Mouse (Mus musculus) left cerebral cortex, adult 8-10 months (tissue): ENCODE measurements around the gene Adam33. TPM values are rescaled to one million over a fixed set of nuclear protein-coding genes. Genes with fewer than 3 reads are reported as not detected.

Experiments used
- DNase-seq, 2 experiments: peaks; one replicate each; pipeline ENCODE4 v3.0.0; 2022; ENCODE audit warnings: low spot score in 2 of 2
- microRNA-seq, 2 experiments: library from miRNA; unstranded; fragments of <30 nt; microRNA quantifications; one replicate each; pipeline ENCODE4 v1.2.0; 2022
- total RNA-seq, 4 experiments: library from RNA; stranded (reverse); gene quantifications; 2 replicates each; pipeline ENCODE4 v1.2.4; 2022

Gene Adam33
- total RNA-seq, 4 experiments from 2014 or later: 7.0 to 9.8 (median 9.0) TPM

DNA sequence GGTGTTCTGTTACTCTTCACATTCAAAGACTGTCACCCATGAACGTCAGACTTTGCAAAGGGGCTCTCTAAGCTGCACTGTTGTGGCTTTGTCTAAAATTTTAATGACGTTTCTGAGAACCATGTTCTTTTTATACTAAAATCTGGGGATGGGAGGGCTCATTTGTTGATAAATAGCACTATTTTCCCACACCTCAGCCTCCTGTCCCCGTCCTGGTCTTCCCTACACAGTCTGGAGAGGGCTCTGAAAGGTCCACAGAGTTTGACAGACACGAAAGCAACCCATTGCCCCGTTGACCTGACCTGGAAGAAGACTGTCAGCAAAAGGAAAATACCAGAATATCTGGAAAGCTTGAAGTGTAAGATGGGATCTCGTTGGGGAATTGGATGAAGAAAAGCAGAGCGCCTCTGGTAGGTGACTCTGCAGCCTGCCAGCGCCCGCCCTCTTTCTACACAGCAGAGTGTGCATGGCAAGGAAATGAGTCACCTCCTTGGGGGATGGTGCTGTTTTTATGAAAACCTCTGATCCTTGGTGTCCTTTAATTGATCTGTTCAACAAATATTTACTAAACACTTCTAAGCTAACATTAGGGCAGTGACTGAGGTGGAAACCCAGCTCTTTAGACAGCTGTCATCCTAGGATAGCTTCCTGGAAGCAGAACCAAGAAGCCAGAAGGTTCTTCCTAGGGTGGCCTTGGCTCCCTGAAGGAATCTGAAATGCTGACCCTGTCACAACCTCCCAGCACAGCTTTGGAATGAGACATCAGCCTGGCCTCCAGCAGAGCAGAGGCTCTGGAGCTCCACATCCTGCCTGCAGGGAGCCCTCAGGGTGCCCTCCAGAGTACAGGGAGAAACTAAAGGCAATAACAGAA, 34.3 kb downstream of the Adam33 start:
- DNase-seq: no peak

DNA sequence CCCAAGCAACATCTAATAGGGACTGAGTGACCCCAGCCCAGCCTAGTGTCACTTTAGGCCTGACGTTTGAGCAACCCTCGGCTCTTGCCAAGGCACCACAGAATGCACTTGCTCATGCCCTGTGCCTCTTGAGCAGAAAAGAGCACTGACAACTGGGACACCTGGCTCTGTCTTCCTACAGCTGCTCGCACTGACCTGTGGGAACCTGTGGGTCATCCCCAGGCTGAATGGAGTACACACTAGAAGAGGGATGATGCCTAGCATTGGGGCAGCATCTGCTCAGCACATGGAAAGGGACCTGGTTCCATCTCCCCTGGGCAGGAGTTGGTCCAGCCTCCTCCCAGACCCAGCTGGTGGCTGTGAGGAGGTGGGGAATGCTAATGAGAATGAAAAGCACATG, 36.7 kb downstream of the Adam33 start:
- DNase-seq: no peak

DNA sequence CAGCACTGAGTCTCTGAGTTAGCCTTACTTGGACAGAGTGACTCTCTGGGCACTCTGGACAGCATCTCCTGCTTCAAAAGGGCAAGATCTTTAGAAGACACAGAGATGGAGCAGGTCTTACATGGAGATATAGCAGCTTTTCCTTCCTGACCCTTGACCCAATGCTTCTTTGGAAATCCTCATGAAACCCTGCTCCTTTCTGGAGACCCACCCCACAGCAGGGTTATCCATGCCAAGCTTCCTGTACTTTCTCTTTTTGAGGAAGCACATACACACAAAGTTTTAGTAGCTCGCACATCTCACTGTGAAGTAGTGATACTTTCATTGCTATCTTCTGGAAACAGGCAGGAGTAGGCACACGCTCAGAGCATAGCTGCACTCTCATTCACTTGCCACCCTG, 38.4 kb downstream of the Adam33 start:
- no peak for DNase-seq

DNA sequence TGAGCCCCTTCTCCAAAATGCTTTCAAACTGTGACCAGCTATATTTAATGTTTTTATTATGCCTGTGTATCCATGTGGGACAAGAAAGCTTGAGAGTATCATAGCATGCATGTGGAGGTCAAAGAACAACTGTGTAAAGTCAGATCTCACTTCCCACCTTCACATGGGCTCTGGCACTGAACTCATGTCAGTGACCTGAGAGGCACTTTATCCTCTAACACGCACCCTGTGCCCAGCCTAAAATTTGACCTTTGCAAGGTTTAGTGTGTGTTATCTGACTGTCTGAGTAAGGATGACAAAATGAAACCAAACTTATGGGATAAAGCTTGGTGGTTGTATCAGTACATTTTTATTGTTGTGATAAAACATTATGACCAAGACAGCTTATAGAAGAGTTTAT, 53.0 kb downstream of the Adam33 start:
- DNase-seq: no peak

DNA sequence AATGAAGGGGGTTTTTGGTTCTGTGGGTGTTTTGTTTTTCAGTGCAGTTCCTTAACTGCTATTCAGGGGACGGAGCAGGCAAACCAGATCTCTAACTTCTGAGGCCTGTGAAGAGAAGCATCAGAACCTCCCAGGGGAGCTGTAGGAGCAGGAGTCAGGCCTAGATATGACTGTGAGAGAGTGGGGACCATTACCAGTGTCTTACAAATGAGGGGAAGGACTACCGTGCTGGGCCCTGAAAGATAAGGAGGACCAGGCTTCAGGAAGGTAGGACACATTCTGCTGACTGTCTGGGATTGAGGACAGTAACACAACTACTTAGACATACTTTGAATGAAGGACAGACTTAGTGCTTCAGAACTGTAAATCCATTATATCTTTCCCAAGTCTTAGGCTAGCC, 54.5 kb downstream of the Adam33 start:
- no peak for DNase-seq

Small RNA genes lying within 50 kb of the gene (microRNA-seq; reads per million reads assigned to microRNA genes)
- 0 reads per million in 2 experiments for gene Mir6973b

Other genes with a start within 250 kb of the Adam33 start
- 10 to 100 TPM; 79.2 to 90.2 (median 83.6) TPM for gene 4930402H24Rik, start 157.4 kb downstream of the Adam33 start, total RNA-seq
- 100 to 1,000 TPM; 104 to 115 (median 108) TPM for gene Atrn, start 157.3 kb downstream of the Adam33 start, total RNA-seq
- gene Gfra4, start 20.7 kb downstream of the Adam33 start, total RNA-seq: 10 to 100 TPM; 52.6 to 58.6 (median 55.9) TPM
- under 1 TPM; 0.46 to 0.65 (median 0.64) TPM for gene Siglec1, start 23.0 kb upstream of the Adam33 start, total RNA-seq
- gene Hspa12b, start 63.5 kb upstream of the Adam33 start, total RNA-seq: 1 to 10 TPM; 5.9 to 8.9 (median 8.3) TPM
- gene Gm11037, start 69.7 kb upstream of the Adam33 start, total RNA-seq: not detected
- gene 1700037H04Rik, start 96.3 kb upstream of the Adam33 start, total RNA-seq: 10 to 100 TPM; 84.5 to 96.9 (median 92.6) TPM
- gene Cenpb, start 116.3 kb upstream of the Adam33 start, total RNA-seq: 10 to 100 TPM; 73.8 to 80.9 (median 75.8) TPM
- gene Cdc25b, start 123.1 kb upstream of the Adam33 start, total RNA-seq: 10 to 100 TPM; 18.3 to 21.9 (median 19.1) TPM
- 1 to 10 TPM; 7.4 to 8.3 (median 8.1) TPM for gene Spef1, start 123.5 kb upstream of the Adam33 start, total RNA-seq
- gene Ap5s1, start 143.3 kb upstream of the Adam33 start, total RNA-seq: 10 to 100 TPM; 23.9 to 28.5 (median 26.2) TPM
- gene Mavs, start 170.2 kb upstream of the Adam33 start, total RNA-seq: 1 to 10 TPM; 6.9 to 8.6 (median 7.3) TPM
- gene Pank2, start 198.7 kb upstream of the Adam33 start, total RNA-seq: 10 to 100 TPM; 63.3 to 71.3 (median 69.9) TPM